Mouse (Mus musculus): Measurements from ENCODE around the gene Samsn1. TPM values are rescaled to one million over a fixed set of nuclear protein-coding genes. Genes with fewer than 3 reads are reported as not detected.

Gene Samsn1
- polyA plus RNA-seq, 1 experiment from 2014 or later, result 1.9 TPM

GRCm38 (mm10) chr16:75920870-75921269 is 101.2 kb downstream of the Samsn1 start:
- H3K4me3 ChIP-seq, result no peak overlapping the region
- DNase-seq (ENCODE audit: low spot score), result no peak
- H3K4me1 ChIP-seq, result 0 out of 2 replicates have a peak, but pooled peaks cover 3% of the 10 kb centered on the region
- no peaks in the 10 kb centered on the region for H3K36me3 ChIP-seq
- H3K27ac ChIP-seq, result no peak overlapping the region
- H3K9me3 ChIP-seq, result no peaks in the 10 kb centered on the region
- 79% methylated on average over 4 of the region's 4 CpGs for whole genome bisulfite sequencing
- H3K27me3 ChIP-seq (ENCODE audit: insufficient read depth, poor library complexity, severe bottlenecking), result no peaks in the 10 kb centered on the region

DNA sequence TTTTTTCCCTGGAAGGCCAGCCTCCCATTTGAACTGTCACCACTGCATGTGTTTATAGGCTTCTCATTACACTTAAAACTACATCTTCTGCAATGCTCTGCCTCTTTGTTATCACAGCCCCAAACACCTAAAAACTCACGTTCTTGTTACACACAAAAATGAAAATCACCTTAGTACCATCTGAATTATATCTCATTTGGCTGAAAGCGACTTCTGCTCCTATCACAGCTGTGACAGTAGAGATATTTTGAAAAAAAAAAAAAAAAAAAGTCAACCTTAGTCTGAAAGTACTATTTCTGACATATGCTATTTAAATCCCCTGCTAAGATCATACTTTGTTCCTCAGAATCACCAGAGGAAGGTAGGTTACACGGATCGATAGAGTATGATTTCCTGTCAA is 102.8 kb downstream of the Samsn1 start:
- Histone ChIP-seq H3K4me1 (0 out of 2 replicates have a peak, but pooled peaks cover 3% of the 10 kb centered on the region), H3K9me3 (no peaks in the 10 kb centered on the region), H3K27me3 (ENCODE audit: insufficient read depth, poor library complexity, severe bottlenecking) (no peaks in the 10 kb centered on the region), H3K4me3 (no peak overlapping the region), H3K27ac (no peak overlapping the region), H3K36me3 (no peaks in the 10 kb centered on the region)
- 83% methylated on average over 4 of the region's 4 CpGs for WGBS
- DNase-seq (ENCODE audit: low spot score), result no peak

DNA sequence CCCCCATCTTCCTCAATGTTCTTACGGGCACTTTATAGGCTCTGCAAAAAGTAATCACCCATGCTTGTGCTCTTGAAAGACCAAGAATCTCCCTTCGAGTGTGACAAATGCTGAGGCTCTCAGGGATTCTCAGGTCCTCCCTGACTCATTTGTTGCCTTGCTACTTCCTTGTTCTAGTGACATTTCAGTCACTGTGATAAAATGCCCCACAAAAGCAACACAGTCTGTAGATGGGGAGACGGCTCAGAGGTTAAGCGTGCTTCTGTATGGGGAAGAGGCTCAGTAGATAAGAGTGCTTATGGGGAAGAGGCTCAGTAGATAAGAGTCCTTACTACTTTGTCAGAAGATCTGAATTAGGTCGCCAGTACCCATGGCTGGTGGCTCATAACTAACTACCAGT is 104.4 kb downstream of the Samsn1 start:
- no peak overlapping the region for H3K27ac ChIP-seq
- WGBS, result 35% methylated on average over 5 of the region's 5 CpGs
- H3K4me1 ChIP-seq, result 0 out of 2 replicates have a peak, but pooled peaks cover 3% of the 10 kb centered on the region
- no peak for DNase-seq (ENCODE audit: low spot score)
- H3K36me3 ChIP-seq, result no peaks in the 10 kb centered on the region
- no peak overlapping the region for H3K4me3 ChIP-seq
- H3K9me3 ChIP-seq, result no peaks in the 10 kb centered on the region
- no peaks in the 10 kb centered on the region for H3K27me3 ChIP-seq (ENCODE audit: insufficient read depth, poor library complexity, severe bottlenecking)

DNA sequence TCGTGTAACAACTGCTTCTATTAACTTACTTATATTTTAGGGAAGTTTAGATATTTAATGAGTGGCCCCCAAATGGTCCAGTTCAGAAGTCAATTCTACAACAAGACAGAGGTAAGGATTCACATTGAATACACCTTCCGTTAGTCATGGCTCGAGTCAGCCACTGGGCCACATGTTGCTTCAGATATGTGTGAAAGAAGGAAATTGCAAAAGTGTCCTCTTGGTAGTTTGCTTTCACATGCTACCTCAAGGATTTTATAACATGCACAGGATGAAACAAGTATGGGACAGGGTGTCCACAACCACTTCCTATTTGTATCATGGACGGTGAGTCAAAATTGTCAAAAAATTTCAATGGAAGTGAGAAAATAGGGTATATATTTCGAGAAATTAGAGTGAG is 110.0 kb downstream of the Samsn1 start:
- Histone ChIP-seq H3K4me1 (no peaks in the 10 kb centered on the region), H3K9me3 (no peaks in the 10 kb centered on the region), H3K4me3 (no peak overlapping the region), H3K27ac (no peak overlapping the region), H3K36me3 (no peaks in the 10 kb centered on the region), H3K27me3 (ENCODE audit: insufficient read depth, poor library complexity, severe bottlenecking) (no peaks in the 10 kb centered on the region)
- 88% methylated on average over 5 of the region's 5 CpGs for WGBS
- no peak for DNase-seq (ENCODE audit: low spot score)

- DNase-seq (ENCODE audit: low spot score), result no peak
- WGBS, result 58% methylated on average over 8 of the region's 8 CpGs
- no peak overlapping the region for H3K4me3 ChIP-seq
Measured at GRCm38 (mm10) chr16:75908635-75909494, 113.2 kb downstream of the Samsn1 start.

DNA sequence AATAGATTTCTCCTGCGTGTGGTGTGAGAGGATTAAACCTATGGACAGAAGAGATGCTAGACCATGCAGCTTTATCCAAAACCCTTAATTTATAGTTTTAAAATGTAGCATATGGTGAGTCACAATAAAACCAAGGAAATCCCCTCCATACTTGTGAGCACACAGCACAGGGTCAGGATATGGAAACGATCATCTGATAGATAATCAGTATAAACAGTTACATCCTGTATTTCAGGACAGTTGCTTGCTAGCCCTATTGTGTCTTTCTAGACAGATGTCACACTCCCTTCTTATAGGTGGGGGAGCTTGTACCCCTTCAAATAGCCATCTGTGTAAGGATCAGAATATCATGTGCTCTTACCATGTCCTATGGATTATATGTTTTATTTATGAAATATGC is 115.3 kb downstream of the Samsn1 start:
- Histone ChIP-seq H3K4me1 (no peaks in the 10 kb centered on the region), H3K27me3 (ENCODE audit: insufficient read depth, poor library complexity, severe bottlenecking) (no peaks in the 10 kb centered on the region), H3K36me3 (no peaks in the 10 kb centered on the region), H3K9me3 (no peaks in the 10 kb centered on the region), H3K27ac (no peak overlapping the region), H3K4me3 (no peak overlapping the region)
- WGBS, result 62% methylated on average over 2 of the region's 2 CpGs
- DNase-seq (ENCODE audit: low spot score), result no peak

More at GRCm38 (mm10) chr16:75908635-75909494, 113.2 kb downstream of the Samsn1 start:
- H3K36me3 ChIP-seq, result no peaks in the 10 kb centered on the region
- H3K27me3 ChIP-seq (ENCODE audit: insufficient read depth, poor library complexity, severe bottlenecking), result no peaks in the 10 kb centered on the region
- no peak overlapping the region for H3K27ac ChIP-seq
- H3K4me1 ChIP-seq, result no peaks in the 10 kb centered on the region
- no peaks in the 10 kb centered on the region for H3K9me3 ChIP-seq

- no peaks in the 10 kb centered on the region for H3K4me1 ChIP-seq
Measured at GRCm38 (mm10) chr16:75906260-75906659, 115.8 kb downstream of the Samsn1 start.

GRCm38 (mm10) chr16:75905324-75905723 is 116.8 kb downstream of the Samsn1 start:
- Histone ChIP-seq H3K27ac (no peak overlapping the region), H3K4me1 (no peaks in the 10 kb centered on the region), H3K36me3 (no peaks in the 10 kb centered on the region), H3K4me3 (no peak overlapping the region), H3K27me3 (ENCODE audit: insufficient read depth, poor library complexity, severe bottlenecking) (no peaks in the 10 kb centered on the region), H3K9me3 (no peaks in the 10 kb centered on the region)
- no peak for DNase-seq (ENCODE audit: low spot score)
- 89% methylated on average over 1 of the region's 1 CpGs for WGBS

More at GRCm38 (mm10) chr16:75906260-75906659, 115.8 kb downstream of the Samsn1 start:
- DNase-seq (ENCODE audit: low spot score), result no peak
- Histone ChIP-seq H3K27ac (no peak overlapping the region), H3K4me3 (no peak overlapping the region), H3K36me3 (no peaks in the 10 kb centered on the region), H3K9me3 (no peaks in the 10 kb centered on the region), H3K27me3 (ENCODE audit: insufficient read depth, poor library complexity, severe bottlenecking) (no peaks in the 10 kb centered on the region)
- 89% methylated on average over 1 of the region's 1 CpGs for WGBS

GRCm38 (mm10) chr16:75904072-75904471 is 118.0 kb downstream of the Samsn1 start:
- WGBS, result 83% methylated on average over 4 of the region's 4 CpGs
- no peaks in the 10 kb centered on the region for H3K4me1 ChIP-seq
- H3K27ac ChIP-seq, result no peak overlapping the region
- H3K4me3 ChIP-seq, result no peak overlapping the region
- no peak for DNase-seq (ENCODE audit: low spot score)
- no peaks in the 10 kb centered on the region for H3K9me3 ChIP-seq
- no peaks in the 10 kb centered on the region for H3K36me3 ChIP-seq
- no peaks in the 10 kb centered on the region for H3K27me3 ChIP-seq (ENCODE audit: insufficient read depth, poor library complexity, severe bottlenecking)

DNA sequence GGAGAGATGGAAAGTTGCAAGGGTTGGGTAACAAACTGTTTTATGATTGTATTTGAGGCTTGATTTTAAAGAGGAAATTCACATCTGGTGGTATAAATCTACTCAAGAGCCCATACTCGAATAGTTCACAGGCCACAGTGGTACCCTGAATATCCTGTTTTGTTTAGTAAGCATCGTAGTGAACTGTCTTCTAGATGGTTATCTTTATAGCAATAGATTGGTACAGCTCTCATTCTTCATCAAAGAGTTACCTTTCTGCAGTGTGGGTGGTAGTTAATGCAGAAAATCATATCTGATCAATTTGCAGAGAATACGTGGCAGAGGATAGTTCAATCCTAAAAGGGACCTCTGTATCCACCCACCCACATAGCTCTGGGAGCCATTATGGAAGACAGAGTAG is 119.1 kb downstream of the Samsn1 start:
- no peaks in the 10 kb centered on the region for H3K9me3 ChIP-seq
- no peak for DNase-seq (ENCODE audit: low spot score)
- no peak overlapping the region for H3K27ac ChIP-seq
- no peak overlapping the region for H3K4me3 ChIP-seq
- no peaks in the 10 kb centered on the region for H3K36me3 ChIP-seq
- no peaks in the 10 kb centered on the region for H3K27me3 ChIP-seq (ENCODE audit: insufficient read depth, poor library complexity, severe bottlenecking)
- H3K4me1 ChIP-seq, result no peaks in the 10 kb centered on the region
- WGBS, result 78% methylated on average over 3 of the region's 3 CpGs

DNA sequence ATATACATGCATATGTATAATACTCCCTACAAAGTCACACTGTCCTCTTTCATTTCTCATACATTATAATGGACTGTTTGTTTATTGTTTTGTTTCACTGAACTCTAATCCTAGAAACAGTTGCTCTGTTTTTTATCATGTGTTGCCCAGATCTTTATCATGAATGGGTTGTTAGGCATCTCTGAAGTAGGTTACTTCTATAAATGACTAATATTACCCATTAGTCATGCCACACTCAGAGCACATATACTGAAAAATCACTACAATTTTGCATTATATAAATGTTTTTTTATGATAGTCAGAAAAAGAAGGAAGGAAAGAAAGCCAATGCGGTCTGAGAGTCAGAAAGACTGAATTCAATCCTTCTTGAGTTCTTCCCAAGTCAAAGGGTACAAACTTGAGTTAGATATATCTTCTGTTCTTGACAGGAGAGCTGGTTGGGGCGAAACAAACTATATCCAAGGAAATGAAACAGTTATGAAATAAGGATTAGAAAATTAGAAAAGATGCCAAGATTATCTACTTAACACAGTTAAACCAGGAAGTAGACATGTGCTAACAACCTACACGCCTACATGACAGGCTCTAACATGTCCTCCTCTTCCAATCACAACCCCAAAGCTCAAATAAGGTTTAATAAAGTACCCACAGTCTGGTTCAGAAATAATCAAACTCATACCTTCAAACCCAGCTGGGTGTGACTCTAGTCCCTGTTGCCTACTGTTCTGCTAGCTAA is 122.0 kb downstream of the Samsn1 start:
- Histone ChIP-seq H3K4me3 (no peak overlapping the region), H3K27me3 (ENCODE audit: insufficient read depth, poor library complexity, severe bottlenecking) (no peaks in the 10 kb centered on the region), H3K36me3 (no peaks in the 10 kb centered on the region), H3K27ac (no peak overlapping the region), H3K4me1 (no peaks in the 10 kb centered on the region), H3K9me3 (no peaks in the 10 kb centered on the region)
- DNase-seq (ENCODE audit: low spot score), result no peak
- 83% methylated on average over 3 of the region's 3 CpGs for WGBS

GRCm38 (mm10) chr16:75897828-75898367 is 124.2 kb downstream of the Samsn1 start:
- Histone ChIP-seq H3K4me1 (no peaks in the 10 kb centered on the region), H3K36me3 (no peaks in the 10 kb centered on the region), H3K27ac (no peak overlapping the region), H3K4me3 (no peak overlapping the region), H3K27me3 (ENCODE audit: insufficient read depth, poor library complexity, severe bottlenecking) (no peaks in the 10 kb centered on the region), H3K9me3 (no peaks in the 10 kb centered on the region)
- DNase-seq (ENCODE audit: low spot score), result no peak
- 80% methylated on average over 4 of the region's 4 CpGs for WGBS
